Mouse (Mus musculus) midbrain, postnatal 0 days (tissue): Measurements from ENCODE around the gene Dock11. TPM values are rescaled to one million over a fixed set of nuclear protein-coding genes. Genes with fewer than 3 reads are reported as not detected.

ENCODE experiments used
- ATAC-seq: fragments of 200-750 bp; cut with Nextera tagmentation; 2 replicates; pipeline ENCODE4 v1.8.0; 2017; ENCODE audit warnings: moderate number of reproducible peaks, mild to moderate bottlenecking, moderate TSS enrichment, moderate library complexity; ENCODE audit not compliant: low FRiP score
- DNase-seq: peaks from one replicate; pipeline ENCODE4 v3.0.0-alpha.2; 2015; ENCODE audit warnings: low spot score
- H3K27ac ChIP-seq: fragments of 300-500 bp; sonication (generic); 2 replicates; pipeline ENCODE4 v1.5.1; 2014; ENCODE audit warnings: low read depth, mild to moderate bottlenecking, low read length, mixed read lengths
- H3K27me3 ChIP-seq: fragments of 300-500 bp; sonication (generic); 2 replicates; pipeline ENCODE4 v1.6.1; 2014; ENCODE audit warnings: low read length, control low read depth, mixed read lengths; ENCODE audit not compliant: insufficient read depth
- H3K36me3 ChIP-seq: fragments of 300-500 bp; sonication (generic); 2 replicates; pipeline ENCODE4 v1.6.1; 2014; ENCODE audit warnings: low read length, control low read depth, mixed read lengths; ENCODE audit not compliant: insufficient read depth
- H3K4me1 ChIP-seq: fragments of 300-500 bp; sonication (generic); 2 replicates; pipeline ENCODE4 v1.6.1; 2014; ENCODE audit warnings: mild to moderate bottlenecking, control low read depth, antibody characterized with exemption, low read length, mixed read lengths; ENCODE audit not compliant: insufficient read depth
- H3K4me2 ChIP-seq: fragments of 300-500 bp; sonication (generic); 2 replicates; pipeline ENCODE4 v1.6.1; 2014; ENCODE audit warnings: low read depth, mild to moderate bottlenecking, low read length, mixed read lengths; ENCODE audit not compliant: poor library complexity, severe bottlenecking
- H3K4me3 ChIP-seq: fragments of 300-500 bp; sonication (generic); 2 replicates; pipeline ENCODE4 v1.5.1; 2014; ENCODE audit warnings: low read depth, mild to moderate bottlenecking, low read length, moderate library complexity
- H3K9ac ChIP-seq: fragments of 300-500 bp; sonication (generic); replicated peaks from 2 replicates; pipeline ENCODE4 v1.6.1; 2014; ENCODE audit warnings: mild to moderate bottlenecking, low read length, moderate library complexity, mixed read lengths; ENCODE audit not compliant: poor library complexity, severe bottlenecking
- H3K9me3 ChIP-seq: fragments of 300-500 bp; sonication (generic); 2 replicates; pipeline ENCODE4 v1.6.1; 2016; ENCODE audit warnings: low read length, control low read depth
- CTCF ChIP-seq: IDR thresholded peaks from 2 replicates; pipeline ENCODE4 v1.5.1; 2016; ENCODE audit warnings: antibody characterized with exemption, mild to moderate bottlenecking
- WGBS: fragments of 180-500 bp; shearing (Covaris S2); extraction: QIAGEN DNeasy Blood & Tissue Kit; methylation state at CpG from one replicate; pipeline ENCODE4 v1.1.7; 2014; 5-methylcytosine and 5-hydroxymethylcytosine counted together
- polyA plus RNA-seq: library from polyadenylated mRNA; unstranded; fragments of >200 nt; fragmentation: Nextera tagmentation; extraction: Ambion mirVana; gene quantifications from 2 replicates; pipeline ENCODE4 v1.2.1, GENCODE M21; 2015
- total RNA-seq: library from RNA; depleted of rRNA; stranded (reverse); fragments of >200 nt; gene quantifications from 2 replicates; pipeline ENCODE4 v1.2.3, GENCODE M21; 2014

Gene Dock11
- total and polyA plus RNA-seq, 2 experiments from 2014 or later, result 5.6 to 21.4 TPM

DNA sequence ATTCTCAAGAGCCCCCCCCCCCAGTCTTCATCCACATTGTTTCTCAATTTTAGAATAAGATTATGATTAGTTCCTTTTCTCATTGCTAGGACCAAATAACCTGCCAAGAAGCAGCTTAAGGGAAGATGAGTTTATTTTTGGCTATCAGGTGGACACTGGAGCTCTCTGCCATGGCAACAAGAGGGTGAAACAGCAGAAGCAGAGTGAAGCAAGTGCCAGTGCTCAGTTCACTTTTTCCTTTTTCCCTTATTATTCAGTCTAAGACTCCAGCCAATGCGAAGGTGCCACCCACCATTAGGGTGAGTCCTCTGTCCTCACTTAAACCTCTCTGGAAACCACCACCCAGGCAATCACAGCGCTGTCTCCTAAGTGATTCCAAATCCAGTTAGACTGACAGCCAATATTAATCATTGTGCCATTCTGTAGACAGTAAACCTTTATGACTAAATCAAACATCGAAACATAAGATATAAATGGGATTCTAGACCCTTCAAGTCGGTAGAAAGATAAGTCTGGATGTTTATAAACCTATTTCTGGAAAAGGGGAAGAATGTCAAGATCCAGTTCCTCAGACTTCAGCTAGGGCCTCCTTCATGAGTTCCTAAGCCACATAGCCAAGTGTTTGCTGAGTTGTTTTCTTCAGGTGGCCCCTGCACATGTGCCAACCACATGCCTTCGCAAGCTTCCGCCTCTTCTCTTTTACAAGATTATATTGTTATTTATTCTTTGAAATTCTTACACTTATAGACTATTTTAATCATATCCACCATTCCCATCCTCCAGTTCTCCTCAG, 200.0 kb downstream of the Dock11 start:
- no peak for TF ChIP-seq CTCF

DNA sequence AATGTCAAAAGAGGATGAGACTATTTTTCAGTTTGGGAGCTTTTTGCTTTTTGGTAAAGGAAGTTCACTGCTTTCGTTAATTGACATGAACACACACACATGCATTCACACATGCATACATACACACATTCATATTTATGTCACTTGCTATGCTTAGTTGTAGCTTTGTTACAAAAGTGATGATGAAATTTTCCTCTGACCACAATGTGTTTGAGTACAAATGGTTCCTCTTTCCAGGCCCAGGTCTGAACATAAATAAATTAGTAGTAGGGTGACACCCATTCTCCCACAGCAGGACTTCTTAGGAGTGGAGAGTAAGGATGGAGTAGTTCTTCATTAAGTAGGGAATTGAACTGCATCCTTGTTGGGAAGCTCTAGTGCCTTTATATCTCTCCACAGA, 212.3 kb downstream of the Dock11 start:
- TF ChIP-seq CTCF, result no peak
- Histone ChIP-seq H3K9me3 (no peaks in the 10 kb centered on the region), H3K4me3 (no peak overlapping the region), H3K36me3 (no peaks in the 10 kb centered on the region), H3K27ac (no peak overlapping the region), H3K27me3 (no peaks in the 10 kb centered on the region), H3K4me2 (no peak overlapping the region), H3K4me1 (no peaks in the 10 kb centered on the region), H3K9ac (no peak overlapping the region)
- WGBS, result 97% methylated on average over 1 of the region's 1 CpGs
- ATAC-seq (no peak), DNase-seq (no peak)

More for the DNA sequence above, 200.0 kb downstream of the Dock11 start:
- 89% methylated on average over 6 of the region's 6 CpGs for WGBS
- Histone ChIP-seq H3K4me2 (no peak overlapping the region), H3K27me3 (no peaks in the 10 kb centered on the region), H3K27ac (no peak overlapping the region), H3K36me3 (no peaks in the 10 kb centered on the region), H3K9ac (no peak overlapping the region), H3K4me1 (no peaks in the 10 kb centered on the region), H3K4me3 (no peak overlapping the region), H3K9me3 (no peaks in the 10 kb centered on the region)
- ATAC-seq (no peak), DNase-seq (no peak)

GRCm38 (mm10) chrX:36101318-36101717, 212.7 kb downstream of the Dock11 start:
- no peak overlapping the region for H3K4me2 ChIP-seq
- H3K27me3 ChIP-seq, result no peaks in the 10 kb centered on the region
- DNase-seq (no peak), ATAC-seq (no peak)
- no peak overlapping the region for H3K9ac ChIP-seq
- H3K27ac ChIP-seq, result no peak overlapping the region
- no peak overlapping the region for H3K4me3 ChIP-seq
- no peaks in the 10 kb centered on the region for H3K36me3 ChIP-seq
- H3K9me3 ChIP-seq, result no peaks in the 10 kb centered on the region
- 78% methylated on average over 3 of the region's 3 CpGs for WGBS
- no peaks in the 10 kb centered on the region for H3K4me1 ChIP-seq
- no peak for TF ChIP-seq CTCF

GRCm38 (mm10) chrX:36108601-36109000, 220.0 kb downstream of the Dock11 start:
- Histone ChIP-seq H3K27me3 (no peaks in the 10 kb centered on the region), H3K9me3 (no peaks in the 10 kb centered on the region), H3K9ac (no peak overlapping the region), H3K4me3 (no peak overlapping the region), H3K36me3 (no peaks in the 10 kb centered on the region), H3K27ac (no peak overlapping the region), H3K4me2 (no peak overlapping the region), H3K4me1 (no peaks in the 10 kb centered on the region)
- DNase-seq (no peak), ATAC-seq (no peak)
- no peak for TF ChIP-seq CTCF
- 41% methylated on average over 3 of the region's 3 CpGs for WGBS

- Histone ChIP-seq H3K4me3 (peak within 1 kb of the TSS; percentile 48), H3K9me3 (no peaks in the 10 kb centered on the region), H3K27me3 (no peaks in the 10 kb centered on the region), H3K4me1 (no peaks in the 10 kb centered on the region), H3K36me3 (no peaks in the 10 kb centered on the region), H3K27ac (no peak within 1 kb of the TSS), H3K9ac (peak within 1 kb of the TSS; percentile 52), H3K4me2 (peak within 1 kb of the TSS; percentile 77)
- DNase-seq (no peak), ATAC-seq (peak; percentile 65)
- WGBS, result 27% methylated on average over 42 of the region's 51 CpGs
- no peak for TF ChIP-seq CTCF
Measured at GRCm38 (mm10) chrX:36111622-36112421, 223.2 kb downstream of the Dock11 start, which contains the start of gene Il13ra1. TSS of gene Il13ra1 (plus strand) at chrX:36112110.

GRCm38 (mm10) chrX:36112422-36112750, 223.8 kb downstream of the Dock11 start:
- DNase-seq, result no peak
- WGBS, result 21% methylated on average over 9 of the region's 9 CpGs
- peak overlapping the region; percentile 48 for H3K4me3 ChIP-seq
- no peaks in the 10 kb centered on the region for H3K9me3 ChIP-seq
- H3K4me1 ChIP-seq, result no peaks in the 10 kb centered on the region
- no peaks in the 10 kb centered on the region for H3K36me3 ChIP-seq
- no peaks in the 10 kb centered on the region for H3K27me3 ChIP-seq
- H3K4me2 ChIP-seq, result peak overlapping the region; percentile 77
- no peak for TF ChIP-seq CTCF
- peak; percentile 34; the same call in 1 of the 2 replicates for ATAC-seq
- peak overlapping the region; percentile 52 for H3K9ac ChIP-seq
- no peak overlapping the region for H3K27ac ChIP-seq
